Mouse (Mus musculus): Measurements from ENCODE around the gene Noxred1.

DNA sequence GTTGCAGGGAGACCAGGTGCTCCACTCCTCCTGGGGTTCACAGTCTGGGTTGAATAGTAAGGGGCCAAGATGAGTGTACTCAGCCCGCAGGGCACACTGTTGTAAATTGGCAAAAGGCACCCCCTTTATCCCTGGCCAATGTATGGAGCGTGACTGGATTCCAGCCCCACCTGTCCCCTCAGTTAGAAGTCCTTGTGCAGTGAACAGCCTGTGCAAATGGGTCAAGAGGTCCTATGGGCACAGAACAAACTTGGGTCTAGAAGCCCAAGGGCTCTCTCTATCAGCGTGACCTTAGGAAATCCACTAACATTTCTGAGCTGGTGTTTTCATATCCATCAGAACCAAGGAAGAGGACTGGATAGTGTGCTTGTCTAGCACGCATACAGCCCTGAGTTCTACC, 44.2 kb upstream of the Noxred1 start:
- TF ChIP-seq CTCF (IDR thresholded peaks at IDR 0.05; ENCODE audit: extremely low read depth, insufficient read depth, low read length) (no peak), POLR2A (IDR thresholded peaks at IDR 0.05; ENCODE audit: extremely low read depth, insufficient read depth, low read length) (no peak)
